Mouse (Mus musculus) liver (tissue): ENCODE results near the gene Lmntd2.
"Not testable (repeated sequence)": the region's sequence is repeated elsewhere in the genome, so short reads cannot be mapped to it uniquely, and the experiment has no call there.

Experiments
- DNase-seq: peaks from one replicate; pipeline ENCODE4 v3.0.0-alpha.2; 2020; ENCODE audit warnings: mixed read lengths

Gene Lmntd2

DNA sequence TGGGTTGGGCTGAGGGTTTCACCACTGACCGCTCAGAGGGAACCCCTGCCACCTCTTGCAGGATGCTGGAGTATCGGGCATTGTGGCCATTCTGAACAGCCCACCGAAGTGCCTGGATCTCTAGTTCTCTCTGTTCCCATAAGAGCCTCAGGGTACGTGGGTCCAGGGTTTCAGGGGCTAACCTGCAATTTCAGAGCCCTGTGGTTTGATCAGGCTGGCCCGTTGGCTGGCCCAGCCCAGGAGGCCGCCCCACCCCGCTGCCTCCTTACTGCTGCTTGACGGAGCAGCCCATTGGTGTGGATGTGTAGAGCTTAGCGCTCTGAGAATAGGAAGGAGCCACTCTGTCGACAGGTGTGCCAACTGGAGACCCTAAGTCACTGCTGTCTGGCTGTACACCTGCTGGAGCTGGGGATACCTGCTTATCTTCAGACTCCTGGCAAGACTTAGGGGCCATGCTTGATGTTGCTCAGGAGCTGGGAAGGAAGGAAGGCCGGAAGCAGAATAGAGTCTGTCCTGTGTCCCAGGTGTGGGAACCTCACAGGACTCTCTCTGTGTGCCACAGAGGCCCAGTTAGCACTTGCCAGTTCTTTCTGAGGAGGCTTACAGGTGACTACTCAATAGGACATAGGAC, at the start of gene Lmntd2:
Lmntd2 (minus strand) TSS at position 476 of the 631 bp plus-strand sequence.
- no peak for DNase-seq

DNA sequence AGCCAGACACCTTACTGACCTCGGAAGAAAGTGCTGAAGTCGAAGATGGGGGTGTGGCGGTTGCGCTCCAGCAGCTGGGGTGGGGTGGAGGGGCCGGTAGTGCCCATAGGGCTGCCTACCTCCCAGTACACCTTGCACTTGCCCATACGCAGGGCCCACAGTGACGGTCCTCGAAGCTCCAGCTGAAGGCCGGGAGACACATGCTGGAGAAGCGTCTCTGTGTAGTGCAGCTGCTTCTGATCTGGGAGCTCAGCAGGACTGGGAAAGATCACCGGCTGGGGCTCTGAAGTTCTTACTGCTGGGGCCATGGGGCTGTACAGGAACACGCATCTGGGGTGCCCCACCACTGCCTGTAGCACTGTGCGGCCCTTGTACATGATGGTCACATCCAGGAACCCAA, 49.8 kb upstream of the Lmntd2 start:
- DNase-seq, result no peak

DNA sequence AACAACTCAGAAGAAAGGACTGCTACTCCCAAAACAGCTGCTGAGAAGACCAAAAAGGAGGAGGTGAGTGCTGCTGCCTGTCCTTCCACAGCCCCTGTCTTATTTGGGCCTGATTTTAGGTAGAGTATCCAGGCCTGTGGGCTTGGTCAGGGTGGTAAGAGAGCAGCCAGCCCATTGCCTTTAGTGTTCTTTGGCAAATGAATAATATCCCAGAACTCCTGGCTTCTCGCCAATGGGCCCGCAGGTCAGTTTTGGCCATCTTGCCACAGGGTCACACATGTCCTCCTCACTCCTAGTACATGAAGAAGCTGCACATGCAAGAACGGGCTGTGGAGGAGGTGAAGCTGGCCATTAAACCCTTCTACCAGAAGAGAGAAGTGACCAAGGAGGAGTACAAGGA, 47.6 kb upstream of the Lmntd2 start:
- no peak for DNase-seq

DNA sequence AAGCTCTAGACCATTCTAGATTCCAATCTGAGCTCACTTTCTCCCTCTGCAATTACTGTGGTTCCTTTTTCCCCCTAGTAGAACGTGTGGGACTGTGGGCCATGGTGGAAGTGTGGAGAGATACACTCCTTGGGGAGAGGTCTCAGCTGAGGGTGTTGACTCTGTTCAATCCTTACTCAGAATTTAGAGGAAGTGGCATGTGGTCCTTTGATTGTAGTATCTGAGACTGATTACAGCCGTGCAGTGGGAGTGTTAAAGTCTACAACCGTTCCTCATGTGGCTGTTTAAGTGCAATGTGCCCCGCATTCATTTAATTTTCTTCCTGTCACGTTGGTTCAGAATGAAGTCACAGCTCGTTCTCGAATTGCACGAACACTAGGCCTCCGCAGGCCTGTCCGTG, 42.3 kb upstream of the Lmntd2 start:
- no peak for DNase-seq

DNA sequence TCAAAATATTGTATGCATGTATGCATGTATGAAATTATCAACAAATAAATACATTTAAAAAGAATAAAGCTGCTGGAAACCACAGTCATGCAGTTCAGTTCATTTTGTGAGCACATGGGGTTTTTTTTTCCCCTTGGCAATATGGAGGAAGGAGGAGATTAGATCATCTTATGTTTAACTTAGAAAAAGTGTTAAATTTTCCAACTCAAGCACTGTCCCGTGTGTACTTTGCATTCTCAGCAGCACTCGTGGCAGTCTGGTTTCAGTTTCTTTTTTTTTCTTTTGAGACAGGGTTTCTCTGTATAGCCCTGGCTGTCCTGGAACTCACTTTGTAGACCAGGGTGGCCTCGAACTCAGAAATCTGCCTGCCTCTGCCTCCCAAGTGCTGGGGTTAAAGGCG, 36.6 kb upstream of the Lmntd2 start:
- not testable (repeated sequence) for DNase-seq

DNA sequence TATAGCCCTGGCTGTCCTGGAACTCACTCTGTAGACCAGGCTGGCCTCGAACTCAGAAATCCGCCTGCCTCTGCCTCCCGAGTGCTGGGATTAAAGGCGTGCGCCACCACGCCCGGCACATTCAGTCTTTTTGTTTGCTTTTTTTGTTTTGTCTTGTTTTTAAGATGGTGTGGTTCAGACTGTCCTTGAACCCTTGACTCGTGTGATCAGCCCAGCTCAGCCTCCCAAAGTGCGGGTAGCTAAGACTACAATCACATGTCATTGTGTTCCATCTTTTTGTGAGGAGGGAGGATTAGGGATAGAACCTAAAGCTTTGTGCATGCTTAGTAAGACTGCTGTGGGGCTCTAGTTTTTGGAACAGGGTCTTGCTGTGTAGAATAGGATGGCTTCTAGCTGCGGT, 17.7 kb upstream of the Lmntd2 start:
- no peak for DNase-seq

DNA sequence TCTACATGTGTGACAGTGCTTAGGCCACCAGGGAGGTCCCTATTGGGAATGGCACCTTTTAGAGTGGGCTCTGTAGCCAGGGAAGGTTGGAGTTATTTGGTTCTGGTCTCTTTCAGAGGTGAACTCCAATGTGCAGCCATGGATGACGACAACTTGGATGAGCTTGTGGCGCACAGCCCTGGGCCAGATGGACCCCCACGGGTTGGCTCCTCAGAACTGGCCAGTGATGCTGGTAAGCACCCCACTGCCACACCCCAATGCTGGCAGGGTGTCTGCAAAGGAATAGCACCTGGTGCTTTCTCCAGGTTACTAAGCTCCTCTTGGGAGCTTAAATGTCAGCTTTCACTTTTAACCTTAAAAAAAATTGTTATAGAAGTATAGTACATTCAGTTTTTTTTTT, 17.2 kb upstream of the Lmntd2 start:
- no peak for DNase-seq

DNA sequence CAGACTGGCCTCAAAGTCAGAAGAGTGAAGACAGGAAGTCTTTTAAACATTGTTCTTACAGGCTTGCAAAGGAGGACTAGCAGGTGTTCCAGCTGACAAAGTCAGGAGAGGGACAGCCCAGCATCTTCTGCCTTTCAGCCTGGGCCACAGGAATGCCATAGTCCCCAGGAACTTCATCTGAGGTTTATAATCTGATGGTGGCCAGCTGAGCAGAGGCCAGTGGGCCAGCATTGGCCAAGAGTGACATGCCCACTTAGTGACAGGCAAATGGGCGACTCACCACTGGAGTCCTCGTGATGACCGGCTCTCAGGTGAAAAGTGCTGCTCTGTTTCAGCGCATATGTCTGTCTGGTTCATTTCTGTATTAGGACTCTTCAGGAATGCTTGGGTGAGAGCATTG, 16.7 kb upstream of the Lmntd2 start:
- no peak for DNase-seq

DNA sequence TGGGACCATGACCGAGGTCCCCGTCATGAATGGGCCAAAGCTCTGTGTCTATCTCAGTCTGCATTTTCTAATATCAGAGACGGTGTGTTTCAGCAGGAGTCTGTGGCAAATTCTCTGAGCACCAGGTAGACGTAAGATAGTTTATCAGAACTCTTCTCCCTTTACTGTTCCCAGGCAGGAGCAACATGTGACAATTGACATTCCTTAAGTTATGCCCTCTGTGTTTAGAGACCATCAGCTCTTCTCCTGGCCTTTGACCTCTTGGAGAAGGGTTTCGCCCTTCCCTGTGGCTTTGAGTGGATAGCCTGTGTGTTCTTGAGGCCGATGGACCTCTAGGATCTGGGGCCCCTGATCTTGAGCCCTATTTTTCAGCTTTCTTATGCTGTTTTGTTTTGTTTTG, 15.8 kb upstream of the Lmntd2 start:
- DNase-seq, result no peak

DNA sequence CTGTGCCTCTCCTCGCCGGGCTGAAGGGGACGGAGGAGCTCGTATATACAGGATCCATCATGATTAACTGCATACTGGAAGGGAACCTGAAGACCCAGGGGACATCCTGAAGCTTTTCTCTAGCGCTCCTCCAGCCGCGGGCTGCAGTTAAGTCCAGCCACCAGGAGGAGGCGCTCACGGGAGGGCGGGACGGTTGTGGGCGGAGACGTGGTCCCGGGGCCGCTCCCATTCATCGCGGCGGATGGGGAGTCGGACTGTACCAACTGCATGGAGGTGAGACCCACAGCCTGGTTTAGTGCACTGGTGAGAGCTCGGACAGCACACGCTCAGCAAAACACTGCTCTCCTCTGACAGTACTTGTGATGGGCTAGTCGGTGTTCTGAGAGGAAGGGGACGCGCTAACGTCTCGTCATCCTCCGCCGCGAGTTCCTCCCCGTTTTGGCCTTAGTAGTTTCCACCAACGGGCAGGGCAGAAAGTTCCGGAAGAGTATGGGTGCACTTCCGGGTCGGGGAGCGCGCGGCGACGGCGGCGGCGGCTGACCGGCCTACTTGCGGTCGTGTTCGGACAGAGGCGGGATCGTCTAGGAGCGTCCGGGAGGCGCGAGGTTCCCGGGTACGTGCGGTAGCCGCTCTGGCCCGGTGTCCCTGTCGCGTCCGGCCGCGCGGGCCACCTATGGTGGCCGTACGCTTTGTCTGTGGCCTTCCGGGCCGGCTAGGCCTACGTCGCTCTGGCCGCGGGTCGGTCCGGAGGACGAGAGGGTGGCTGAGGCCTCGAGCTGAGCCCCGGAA, 14.6 kb upstream of the Lmntd2 start, which contains the start of gene Phrf1:
Phrf1 (plus strand) TSS at position 506 of the 789 bp plus-strand sequence.
- peak; percentile 92 for DNase-seq

DNA sequence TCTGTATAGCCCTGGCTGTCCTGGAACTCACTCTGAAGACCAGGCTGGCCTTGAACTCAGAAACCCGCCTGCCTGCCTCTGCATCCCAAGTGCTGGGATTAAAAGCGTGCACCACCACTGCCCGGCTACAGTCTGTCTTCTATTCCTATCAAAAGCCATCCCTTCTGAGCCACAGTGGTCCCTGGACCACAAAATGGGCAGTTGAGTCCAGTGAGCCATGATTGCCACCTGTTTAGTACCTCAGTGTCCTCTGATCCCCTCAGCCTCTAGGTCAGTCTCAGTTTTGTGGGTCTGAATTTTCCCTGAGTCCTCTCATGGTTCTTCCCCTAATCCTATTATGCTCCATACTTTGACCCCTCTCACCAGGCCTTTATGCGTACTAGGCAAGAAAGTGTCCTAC, 13.9 kb upstream of the Lmntd2 start:
- no peak for DNase-seq

DNA sequence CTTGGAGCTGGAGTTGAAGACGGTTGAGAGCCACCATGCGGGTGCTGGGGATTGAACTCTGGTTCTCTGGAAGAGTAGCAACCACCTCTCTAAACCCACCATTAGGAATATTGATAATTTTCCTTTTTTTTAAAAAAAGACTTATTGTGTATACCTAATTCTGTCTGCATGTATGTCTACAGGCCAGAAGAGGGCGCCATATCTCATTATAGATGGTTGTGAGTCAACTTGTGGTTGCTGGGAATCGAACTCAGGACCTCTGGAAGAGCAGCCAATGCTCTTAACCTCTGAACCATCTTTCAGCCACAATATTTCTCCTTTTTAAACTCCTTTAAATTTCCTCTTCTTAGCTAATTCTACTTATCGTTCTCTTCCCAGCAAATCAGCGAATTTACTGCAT, 12.7 kb upstream of the Lmntd2 start:
- no peak for DNase-seq

DNA sequence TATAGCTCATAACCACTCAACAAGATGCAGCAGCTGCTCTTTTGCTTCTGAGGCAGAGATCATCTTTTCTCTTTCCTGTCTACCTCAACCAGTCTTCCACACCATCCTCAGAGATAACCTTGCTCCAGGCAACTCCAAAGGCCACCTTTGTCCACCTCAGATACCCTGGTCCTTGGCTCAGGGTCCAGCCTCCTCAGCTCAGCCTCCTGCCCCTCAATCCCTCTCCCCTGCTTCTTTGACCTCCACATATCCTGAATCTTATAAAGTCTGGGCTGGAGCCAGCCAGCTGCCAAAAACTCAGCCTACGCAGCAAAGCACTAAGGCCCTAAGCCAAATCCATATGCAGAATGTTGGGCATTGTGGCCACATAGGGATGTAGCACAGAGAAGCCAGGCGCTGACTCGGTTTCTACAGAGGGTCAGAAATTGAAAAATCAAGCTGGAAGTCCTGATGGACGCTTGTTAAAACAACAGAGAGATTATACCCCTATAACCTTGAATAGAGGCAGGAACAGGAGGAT, 8.9 kb upstream of the Lmntd2 start:
- no peak for DNase-seq

DNA sequence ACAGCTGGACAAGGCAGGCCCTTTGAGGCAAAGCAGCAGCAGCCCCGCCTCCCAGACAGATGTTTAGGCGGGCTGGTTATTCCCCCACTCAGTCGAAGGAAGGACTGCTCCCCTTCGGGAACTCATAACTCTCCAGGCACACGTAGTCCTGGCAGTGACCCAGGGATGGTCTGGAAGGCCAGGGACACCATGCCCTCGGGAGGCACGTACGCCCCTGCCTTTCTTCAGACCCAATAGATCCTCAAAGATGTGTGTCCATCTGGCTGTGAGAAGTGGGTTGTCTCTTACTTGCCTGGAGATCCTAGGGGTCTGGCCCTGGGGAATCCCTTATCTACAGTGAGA, 8.2 kb upstream of the Lmntd2 start:
- no peak for DNase-seq

DNA sequence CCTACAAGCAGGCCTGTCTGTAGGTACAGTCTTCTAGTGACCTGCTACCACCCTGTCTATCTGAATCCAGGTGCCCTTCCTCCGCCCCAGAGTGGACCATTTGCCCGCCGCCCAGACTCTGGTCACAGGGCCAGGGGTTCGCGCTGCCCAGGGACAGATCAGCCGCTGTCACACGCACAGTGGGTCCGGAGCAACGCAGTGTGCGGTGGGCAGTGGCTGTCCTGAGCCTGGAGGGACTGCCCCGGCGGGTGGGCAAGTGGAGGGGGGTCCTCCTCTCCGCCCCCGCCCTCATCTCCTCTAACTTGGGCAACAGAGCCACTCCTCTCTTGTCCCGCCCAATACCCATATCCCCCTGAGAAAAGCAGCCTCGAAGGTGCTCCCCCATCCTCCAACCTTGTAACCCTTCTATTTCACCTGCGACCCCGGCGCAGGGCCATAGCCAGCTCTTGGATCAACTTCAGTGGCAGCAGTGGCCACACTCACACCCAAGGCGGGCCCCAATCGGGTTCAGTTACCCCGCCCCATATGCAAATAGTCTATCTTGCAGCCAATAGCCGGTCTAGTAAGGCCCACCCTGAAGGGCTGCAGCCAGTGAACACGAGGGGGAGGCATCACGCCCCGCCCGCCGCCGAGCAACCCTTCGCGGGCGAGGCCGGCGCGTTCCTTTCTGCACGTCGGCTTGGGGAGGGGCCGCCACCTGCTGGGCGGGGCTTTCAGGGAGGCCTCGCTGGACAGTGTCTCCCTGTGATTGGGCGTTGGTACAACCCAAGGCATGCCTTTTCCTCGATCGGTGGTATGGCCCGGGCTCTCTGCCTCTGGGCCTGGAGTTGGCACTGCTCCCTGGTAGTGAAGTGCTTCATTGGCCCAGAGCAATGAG, 7.6 kb upstream of the Lmntd2 start:
- DNase-seq, result peak; percentile 100

DNA sequence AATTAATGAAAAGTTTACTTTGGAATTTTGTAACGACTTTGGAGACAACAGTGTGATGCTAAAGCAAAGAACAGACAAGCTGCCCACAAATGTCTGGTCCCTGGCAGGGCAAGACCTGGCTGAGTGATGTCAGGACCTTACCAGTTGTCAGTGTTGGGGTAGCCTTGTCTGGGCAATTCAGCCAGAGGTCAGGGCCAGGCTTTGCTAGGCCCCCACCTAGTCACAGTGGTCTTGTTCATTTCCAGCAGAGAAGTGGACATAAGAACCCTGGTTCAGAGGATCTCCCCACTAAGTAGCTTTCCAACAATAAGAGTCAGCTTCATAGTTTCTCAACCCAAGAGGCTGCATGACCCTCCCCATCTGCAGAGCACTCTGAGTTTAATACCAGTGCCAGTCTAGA, 6.5 kb upstream of the Lmntd2 start:
- DNase-seq, result no peak

DNA sequence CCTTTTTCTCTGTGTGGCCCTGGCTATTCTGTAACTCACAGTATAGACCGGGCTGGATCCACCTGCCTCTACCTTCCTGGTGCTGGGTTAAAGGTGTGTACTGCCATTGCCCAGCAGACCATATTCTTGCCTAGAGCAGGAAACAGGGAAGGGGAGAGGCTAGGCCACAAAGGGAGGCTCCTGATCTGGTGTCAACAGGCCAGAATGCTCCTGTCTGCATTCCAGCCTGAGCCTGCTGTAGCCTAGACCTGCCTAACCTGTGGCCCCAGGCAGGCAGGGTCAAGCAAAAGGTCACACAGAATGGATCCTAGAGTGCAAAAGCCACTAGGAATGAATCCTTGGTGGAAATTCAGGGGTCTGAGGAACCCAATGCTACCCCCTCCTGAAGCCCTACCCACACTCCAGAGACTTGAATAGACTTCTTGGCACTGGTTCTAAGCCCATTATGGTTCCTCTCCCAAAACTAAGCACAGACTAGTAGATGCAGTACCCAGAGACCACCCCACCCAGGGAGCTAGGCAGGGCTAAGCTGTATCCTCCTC, 5.7 kb upstream of the Lmntd2 start:
- no peak for DNase-seq

DNA sequence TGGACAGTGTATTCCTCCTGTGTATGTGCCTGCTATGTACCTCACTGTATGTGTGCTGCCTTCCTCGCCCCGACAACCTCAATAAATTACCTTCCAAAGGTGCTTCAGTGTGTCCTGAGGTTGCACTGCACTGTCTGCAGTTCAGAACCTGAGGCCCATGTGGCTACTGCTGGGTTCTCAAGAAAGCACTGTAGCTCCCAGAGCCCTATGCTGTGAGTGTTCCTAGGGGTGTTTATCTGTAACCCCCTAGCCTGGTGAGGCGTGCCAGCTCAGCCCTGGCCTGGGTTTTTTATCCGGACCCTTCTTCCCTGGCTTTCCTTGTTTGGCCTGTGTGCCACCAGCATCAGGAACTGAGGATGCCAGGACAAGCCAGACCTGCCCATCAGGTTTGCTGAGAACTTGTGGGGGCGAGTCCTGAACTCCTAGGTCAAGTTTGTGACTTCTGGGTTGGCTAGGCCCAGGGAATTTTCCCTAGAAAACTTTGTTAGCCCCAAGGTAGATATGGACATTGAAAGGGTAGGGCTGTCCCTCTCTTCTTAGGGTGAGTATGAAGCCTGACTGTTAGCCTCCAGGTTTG, 4.8 kb upstream of the Lmntd2 start:
- no peak for DNase-seq

DNA sequence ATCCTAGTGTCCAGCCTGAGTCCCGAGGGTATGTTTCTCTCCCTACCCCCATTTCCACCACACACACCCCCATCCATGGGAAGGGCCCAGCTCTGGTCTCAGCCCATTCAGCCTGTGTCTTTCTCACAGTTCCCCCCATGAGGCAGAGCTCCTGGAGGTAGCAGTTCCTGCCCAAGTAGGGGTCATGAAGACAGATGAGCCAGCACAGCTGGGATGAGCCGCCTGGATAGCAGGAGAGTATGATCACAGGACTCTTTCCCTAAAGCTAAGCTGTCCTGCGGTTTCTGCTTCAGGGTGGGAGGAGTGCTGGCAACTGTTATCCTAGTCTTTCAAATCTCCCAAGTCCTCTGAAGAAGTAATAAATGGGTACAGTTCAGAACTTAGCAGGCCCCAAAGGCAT, 4.3 kb upstream of the Lmntd2 start:
- no peak for DNase-seq

DNA sequence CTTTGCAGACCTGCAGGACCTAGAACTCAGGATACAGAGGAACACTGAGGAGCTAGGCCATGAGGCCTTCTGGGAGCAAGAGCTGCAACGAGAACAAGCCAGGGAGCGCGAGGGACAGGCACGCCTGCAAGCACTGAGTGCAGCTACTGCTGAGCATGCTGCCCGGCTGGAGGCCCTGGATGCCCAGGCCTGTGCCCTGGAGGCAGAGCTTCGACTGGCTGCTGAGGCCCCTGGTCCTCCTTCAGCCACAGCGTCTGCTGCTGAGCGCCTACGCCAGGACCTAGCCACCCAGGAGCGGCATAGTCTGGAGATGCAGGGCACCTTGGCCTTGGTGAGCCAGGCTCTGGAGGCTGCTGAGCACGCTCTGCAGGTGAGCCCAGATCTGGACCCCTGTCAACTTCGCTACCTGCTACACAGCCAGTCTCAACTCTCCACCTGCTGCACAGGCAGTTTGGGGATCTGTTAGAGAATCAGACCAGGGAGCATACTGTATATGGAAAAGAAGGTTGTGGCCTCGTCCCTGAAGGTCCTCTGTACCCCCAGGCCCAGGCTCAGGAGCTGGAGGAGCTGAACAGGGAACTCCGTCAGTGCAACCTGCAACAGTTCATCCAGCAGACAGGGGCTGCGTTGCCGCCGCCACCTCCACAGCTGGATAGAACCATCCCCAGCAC, 3.6 kb upstream of the Lmntd2 start:
- DNase-seq, result no peak

DNA sequence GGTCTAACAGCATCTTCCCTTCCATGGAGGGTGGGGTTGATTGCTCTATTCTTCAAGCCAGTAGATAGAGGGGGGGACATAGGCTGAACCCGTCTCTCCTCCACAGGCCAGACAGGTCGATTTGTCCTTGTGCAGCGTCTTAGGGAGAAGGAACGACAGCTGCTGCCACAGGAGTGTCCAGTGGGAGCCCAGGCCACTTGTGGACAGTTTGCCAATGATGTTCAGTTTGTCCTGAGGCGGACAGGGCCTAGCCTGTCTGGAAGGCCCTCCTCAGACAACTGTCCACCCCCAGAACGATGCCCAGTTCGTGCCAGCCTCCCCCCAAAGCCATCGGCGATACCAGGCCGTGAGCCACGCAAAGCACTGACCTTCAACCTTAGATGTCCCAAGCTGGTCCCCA, 3.0 kb upstream of the Lmntd2 start:
- no peak for DNase-seq
